Mouse (Mus musculus) limb, embryonic 12.5 days (tissue): ENCODE results near the gene Gm16440. TPM values are rescaled to one million over a fixed set of nuclear protein-coding genes. Genes with fewer than 3 reads are reported as not detected.
"Not testable (repeated sequence)": the region's sequence is repeated elsewhere in the genome, so short reads cannot be mapped to it uniquely, and the experiment has no call there.

ENCODE experiments used
- ATAC-seq: fragments of 200-750 bp; cut with Nextera tagmentation; 2 replicates; pipeline ENCODE4 v1.8.0; 2017; ENCODE audit warnings: low read depth, moderate TSS enrichment; ENCODE audit not compliant: insufficient number of reproducible peaks, insufficient read depth, low FRiP score, low TSS enrichment
- H3K27ac ChIP-seq: fragments of 300-500 bp; sonication (generic); 2 replicates; pipeline ENCODE4 v1.5.1; 2016; ENCODE audit warnings: mild to moderate bottlenecking, moderate library complexity
- H3K27me3 ChIP-seq: fragments of 300-500 bp; sonication (generic); 2 replicates; pipeline ENCODE4 v1.6.1; 2016; ENCODE audit warnings: mild to moderate bottlenecking, moderate library complexity
- H3K36me3 ChIP-seq: fragments of 300-500 bp; sonication (generic); 2 replicates; pipeline ENCODE4 v1.6.1; 2016; ENCODE audit warnings: mild to moderate bottlenecking, moderate library complexity
- H3K4me1 ChIP-seq: fragments of 300-500 bp; sonication (generic); replicated peaks from 2 replicates; pipeline ENCODE4 v1.6.1; 2016
- H3K4me2 ChIP-seq: fragments of 300-500 bp; sonication (generic); 2 replicates; pipeline ENCODE4 v1.6.1; 2016; ENCODE audit warnings: mild to moderate bottlenecking, moderate library complexity
- H3K4me3 ChIP-seq: fragments of 300-500 bp; sonication (generic); replicated peaks from 2 replicates; pipeline ENCODE4 v1.5.1; 2016; ENCODE audit warnings: mild to moderate bottlenecking
- H3K9ac ChIP-seq: fragments of 300-500 bp; sonication (generic); replicated peaks from 2 replicates; pipeline ENCODE4 v1.6.1; 2016; ENCODE audit warnings: mild to moderate bottlenecking, moderate library complexity
- H3K9me3 ChIP-seq: fragments of 300-500 bp; sonication (generic); 2 replicates; pipeline ENCODE4 v1.6.1; 2016; ENCODE audit warnings: mild to moderate bottlenecking, moderate library complexity
- WGBS: fragments of 180-500 bp; shearing (Covaris S2); methylation state at CpG from one replicate; pipeline ENCODE4 v1.1.7; 2016; 5-methylcytosine and 5-hydroxymethylcytosine counted together
- polyA plus RNA-seq: library from polyadenylated mRNA; unstranded; fragments of >200 nt; fragmentation: Nextera tagmentation; extraction: Ambion mirVana; gene quantifications from 2 replicates; pipeline ENCODE4 v1.2.1, GENCODE M21; 2016

Gm16440 gene
- not detected in 2 replicates for polyA plus RNA-seq

DNA sequence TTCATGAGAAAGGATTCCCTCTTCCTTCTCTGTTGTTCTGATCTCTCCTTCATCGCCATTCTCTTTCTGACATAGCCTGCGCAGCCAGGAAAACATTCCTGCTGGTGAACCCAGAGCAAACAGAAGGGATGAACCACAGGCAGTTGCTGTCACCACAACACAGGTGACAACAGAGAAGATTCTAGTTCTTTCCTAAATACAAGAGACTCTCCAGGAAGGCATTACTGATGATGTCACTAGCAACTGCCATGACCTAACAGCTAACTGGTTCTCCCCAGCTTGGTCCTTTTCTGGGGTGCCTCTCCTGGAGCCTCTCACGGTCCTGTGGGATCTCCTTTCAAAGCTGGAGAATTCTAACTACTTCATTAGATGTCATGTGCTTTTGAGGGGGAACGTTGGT is at the start of gene Gm16440:
Gene Gm16440 (minus strand): TSS at position 101 of the 400 bp plus-strand sequence.
- not testable (repeated sequence) for H3K4me3 ChIP-seq, H3K9me3 ChIP-seq, H3K4me1 ChIP-seq, H3K4me2 ChIP-seq, H3K27ac ChIP-seq, H3K27me3 ChIP-seq, ATAC-seq, H3K9ac ChIP-seq, H3K36me3 ChIP-seq
- 86% methylated on average over 2 of the region's 4 CpGs for WGBS

DNA sequence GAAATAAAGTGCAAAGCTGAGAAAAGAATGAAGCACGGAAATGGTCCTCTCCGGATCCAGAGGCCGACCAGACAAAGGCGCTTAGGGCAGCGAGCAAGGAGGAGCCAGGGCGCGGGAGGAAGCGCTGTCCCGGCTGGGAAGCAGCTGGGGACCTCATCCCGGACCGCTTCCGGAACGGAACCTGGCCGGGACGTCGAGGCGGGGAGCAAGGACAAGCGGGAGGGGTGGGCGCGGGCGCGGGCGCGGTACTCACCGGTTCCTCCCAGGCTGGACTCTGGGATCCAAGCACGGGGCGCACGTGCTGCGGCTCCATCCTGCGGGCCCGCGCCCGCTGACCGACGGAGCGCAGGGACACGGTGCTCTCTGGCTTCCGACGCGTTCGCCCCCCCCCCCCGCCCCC is 36.6 kb upstream of the Gm16440 start:
- Histone ChIP-seq H3K4me2 (peak overlapping the region; percentile 46), H3K4me3 (peak overlapping the region; percentile 24; the same call in 1 of the 2 replicates)
- ATAC-seq, H3K36me3 ChIP-seq, H3K9me3 ChIP-seq, H3K4me1 ChIP-seq, H3K9ac ChIP-seq, H3K27ac ChIP-seq, H3K27me3 ChIP-seq: not testable (repeated sequence)
- under 1% methylated on average over 17 of the region's 42 CpGs for WGBS

DNA sequence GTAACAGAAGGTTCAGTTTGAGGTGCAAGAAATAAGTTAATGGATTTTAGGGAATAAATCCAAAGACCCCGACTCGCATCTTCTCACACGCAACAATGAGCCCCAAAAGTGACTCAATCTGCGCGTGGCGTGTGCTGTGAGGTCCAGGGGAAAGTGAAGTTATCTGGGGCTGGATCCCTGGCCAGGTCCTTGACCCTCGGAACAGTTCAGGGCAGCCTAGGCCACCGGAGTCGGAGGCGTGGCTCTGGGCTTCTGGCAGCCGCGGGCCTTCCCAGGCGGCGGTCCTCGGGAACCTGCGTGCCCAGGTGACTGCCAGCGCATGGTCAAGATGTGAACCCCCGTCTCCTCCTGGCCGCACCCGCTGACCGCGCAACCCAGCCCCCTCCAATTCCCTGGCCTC is 36.2 kb upstream of the Gm16440 start:
- Histone ChIP-seq H3K4me3 (peak overlapping the region; percentile 24), H3K4me2 (peak overlapping the region; percentile 46)

DNA sequence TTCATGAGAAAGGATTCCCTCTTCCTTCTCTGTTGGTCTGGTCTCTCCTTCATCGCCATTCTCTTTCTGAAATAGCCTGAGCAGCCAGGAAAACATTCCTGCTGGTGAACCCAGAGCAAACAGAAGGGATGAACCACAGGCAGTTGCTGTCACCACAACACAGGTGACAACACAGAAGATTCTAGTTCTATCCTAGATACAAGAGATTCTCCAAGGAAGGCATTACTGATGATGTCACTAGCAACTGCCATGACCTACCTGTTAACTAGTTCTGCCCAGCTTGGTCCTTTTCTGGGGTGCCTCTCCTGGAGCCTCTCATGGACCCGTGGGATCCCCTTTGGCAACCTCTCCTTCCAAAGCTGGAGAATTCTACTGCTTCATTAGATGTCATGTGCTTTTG is 22.3 kb upstream of the Gm16440 start, which contains the start of gene Gm3591:
Gene Gm3591 (minus strand): TSS at position 101 of the 400 bp plus-strand sequence.
- H3K27me3 ChIP-seq, H3K9me3 ChIP-seq, ATAC-seq, H3K27ac ChIP-seq, H3K9ac ChIP-seq, H3K4me3 ChIP-seq, H3K36me3 ChIP-seq, H3K4me1 ChIP-seq, H3K4me2 ChIP-seq: not testable (repeated sequence)
- WGBS, result no CpG with 5 or more reads among the region's 2 CpGs

More for the DNA sequence above, 36.2 kb upstream of the Gm16440 start:
- WGBS, result 17% methylated on average over 22 of the region's 22 CpGs
- not testable (repeated sequence) for H3K9ac ChIP-seq, ATAC-seq, H3K36me3 ChIP-seq, H3K27me3 ChIP-seq, H3K9me3 ChIP-seq, H3K4me1 ChIP-seq, H3K27ac ChIP-seq

DNA sequence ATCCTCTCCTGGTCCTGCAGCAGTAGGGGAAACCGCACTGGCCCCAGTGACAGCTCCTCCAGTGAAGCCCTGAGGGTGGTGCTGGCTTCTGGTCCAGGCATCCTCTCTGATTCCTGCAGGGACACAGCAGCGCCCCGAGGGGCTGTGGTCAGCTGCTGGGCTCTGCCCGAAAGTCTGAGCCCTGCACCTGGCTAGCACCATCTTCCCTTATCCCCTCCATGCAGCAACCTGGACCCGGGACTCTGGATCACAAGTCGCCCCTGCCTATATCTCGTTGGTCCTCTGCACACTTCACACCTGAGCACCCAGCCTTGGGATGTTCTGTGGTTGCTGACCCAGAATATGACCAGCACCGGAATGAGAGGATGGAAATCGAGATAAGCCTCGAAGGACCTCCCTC is 46.5 kb downstream of the Gm16440 start, which contains the start of gene Gm3618:
Gene Gm3618 (minus strand): TSS at position 101 of the 400 bp plus-strand sequence.
- H3K4me3 ChIP-seq, H3K9me3 ChIP-seq, H3K4me2 ChIP-seq, H3K27me3 ChIP-seq, H3K27ac ChIP-seq, ATAC-seq, H3K9ac ChIP-seq, H3K36me3 ChIP-seq, H3K4me1 ChIP-seq: not testable (repeated sequence)
- WGBS, result no CpG with 5 or more reads among the region's 10 CpGs

Other genes starting within 250 kb of the Gm16440 start
- gene Gm21560, start 171.0 kb downstream of the Gm16440 start, polyA plus RNA-seq, result not detected in 2 replicates
- 1.2 and 1.4 TPM in 2 replicates for gene Gm3411, start 103.1 kb downstream of the Gm16440 start, polyA plus RNA-seq
- not detected in 2 replicates for gene Gm21103, start 85.5 kb downstream of the Gm16440 start, polyA plus RNA-seq
- gene Gm3618, start 46.6 kb downstream of the Gm16440 start, polyA plus RNA-seq, result not detected in 2 replicates
- 0.99 and 1.3 TPM in 2 replicates for gene Gm3591, start 22.2 kb upstream of the Gm16440 start, polyA plus RNA-seq
- not detected in 2 replicates for gene Gm3594, start 54.3 kb upstream of the Gm16440 start, polyA plus RNA-seq
- not detected in 2 replicates for gene Gm8356, start 147.0 kb upstream of the Gm16440 start, polyA plus RNA-seq
- 0.31 TPM in 1 of 2 replicates, not detected in the other for gene Gm3629, start 200.3 kb upstream of the Gm16440 start, polyA plus RNA-seq
- gene Gm3460, start 232.1 kb upstream of the Gm16440 start, polyA plus RNA-seq, result not detected in 2 replicates